In the genomic region with DNA sequence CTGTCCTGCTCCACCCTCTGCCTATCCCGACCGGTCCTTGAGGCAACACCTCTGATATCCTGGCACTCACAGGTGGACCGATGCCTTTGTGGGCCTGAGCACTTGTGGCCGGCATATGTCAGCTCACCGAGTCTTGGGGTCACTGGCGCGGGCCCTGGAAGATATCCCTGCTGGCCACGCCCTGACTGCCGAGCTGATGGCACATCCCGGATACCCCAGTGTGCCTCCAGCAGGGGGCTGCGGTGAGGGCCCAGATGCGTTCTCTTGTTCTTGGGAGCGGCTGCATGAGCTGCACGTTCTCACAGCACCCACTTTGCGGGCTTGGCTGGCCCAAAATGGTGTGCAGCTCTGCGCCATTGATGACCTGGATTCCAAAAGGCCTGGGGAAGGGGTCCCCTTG, we compare ENCODE assay signal across 8 mouse cellular contexts. TPM values are rescaled to one million over a fixed set of nuclear protein-coding genes. Genes with fewer than 3 reads are reported as not detected.
A peak's percentile ranks its signal among the peaks of the same experiment; 100 is the strongest.
DNase-seq lines count a peak whose midpoint lies in the region; ATAC-seq and TF ChIP-seq lines count a peak whose summit lies in the region.

No protein-coding gene starts in this region.

- H3K4me1 ChIP-seq in heart, postnatal 0 days (ENCODE audit: control insufficient read depth, insufficient read depth), result peaks cover 14% of the 10 kb centered on the region
- H3K4me1 ChIP-seq in liver, embryonic 15.5 days (replicated peaks), result peaks cover 20% of the 10 kb centered on the region

- WGBS in heart, postnatal 0 days, result 16% methylated on average over 16 of the region's 16 CpGs
- WGBS in liver, embryonic 15.5 days (ENCODE audit: insufficient replicate concordance), result 8% methylated on average over 16 of the region's 16 CpGs

- H3K36me3 ChIP-seq in heart, postnatal 0 days (replicated peaks; ENCODE audit: control insufficient read depth, insufficient read depth, low read length), result peaks cover 15% of the 10 kb centered on the region
- H3K36me3 ChIP-seq in liver, embryonic 15.5 days (replicated peaks), result peaks cover 19% of the 10 kb centered on the region
- no peaks in the 10 kb centered on the region; the same call in 1 of the 2 replicates for H3K36me3 ChIP-seq in splenic B cell, adult 2 months (ENCODE audit: control insufficient read depth, insufficient read depth, low read length, poor library complexity, severe bottlenecking)

- H3K27me3 ChIP-seq in heart, postnatal 0 days (ENCODE audit: control insufficient read depth, insufficient read depth, low read length), result no peaks in the 10 kb centered on the region
- peaks cover 11% of the 10 kb centered on the region; the same call in 1 of the 2 replicates for H3K27me3 ChIP-seq in liver, embryonic 15.5 days
- no peaks in the 10 kb centered on the region for H3K27me3 ChIP-seq in splenic B cell, adult 2 months (ENCODE audit: control insufficient read depth, insufficient read depth, low read length, poor library complexity, severe bottlenecking)

- H3K9ac ChIP-seq in heart, postnatal 0 days (replicated peaks; ENCODE audit: low read depth, low read length), result no peak overlapping the region
- H3K9ac ChIP-seq in liver, embryonic 15.5 days, result peak overlapping the region; percentile 59; the same call in 1 of the 2 replicates

- H3K27ac ChIP-seq in heart, postnatal 0 days (ENCODE audit: low read depth), result no peak overlapping the region
- no peak overlapping the region for H3K27ac ChIP-seq in liver, embryonic 15.5 days (replicated peaks)

- TF ChIP-seq EP300 in heart, postnatal 0 days (IDR thresholded peaks at IDR 0.05; ENCODE audit: low read depth), result no peak

- no peaks in the 10 kb centered on the region for H3K9me3 ChIP-seq in heart, postnatal 0 days (replicated peaks; ENCODE audit: control insufficient read depth, low read length)
- H3K9me3 ChIP-seq in liver, embryonic 15.5 days (replicated peaks), result no peaks in the 10 kb centered on the region

- peak overlapping the region; percentile 58; the same call in 1 of the 2 replicates for H3K4me3 ChIP-seq in heart, postnatal 0 days (ENCODE audit: low read depth, low read length)
- H3K4me3 ChIP-seq in liver, embryonic 15.5 days (replicated peaks), result peak overlapping the region; percentile 63

- peak; percentile 19 for DNase-seq in gastrocnemius, postnatal 10 days
- no peak for DNase-seq in gastrocnemius, adult 18-20 months (ENCODE audit: low spot score)
- DNase-seq in B cell, adult 2 months, result peak; percentile 10 to 22
- peak; percentile 34 to 51 for DNase-seq in cerebellum, postnatal 10 days
- no peak for DNase-seq in heart, postnatal 0 days (ENCODE audit: low spot score)
- DNase-seq in splenic B cell, adult 2 months (ENCODE audit: low read depth, low spot score), result peak; percentile 19
- no peak for DNase-seq in urinary bladder, postnatal 4 days (ENCODE audit: low spot score in 2 of 2)

- peak; percentile 8; the same call in 1 of the 2 replicates for TF ChIP-seq CTCF in heart, postnatal 0 days (IDR thresholded peaks at IDR 0.05; ENCODE audit: low read depth)

- no peak; the same call in 1 of the 2 replicates for ATAC-seq in heart, postnatal 0 days (ENCODE audit: insufficient read depth, low read depth)
- peak; percentile 48 for ATAC-seq in liver, embryonic 15.5 days (ENCODE audit: insufficient read depth)

- H3K4me2 ChIP-seq in heart, postnatal 0 days (ENCODE audit: low read depth, low read length), result peak overlapping the region; percentile 95
- H3K4me2 ChIP-seq in liver, embryonic 15.5 days, result peak overlapping the region; percentile 92

RNA-seq across cellular contexts. Expression of a gene that starts 1.1 kb away (rescaled TPM):
- under 1 TPM; 0.29 to 0.54 TPM for total RNA-seq in gastrocnemius, postnatal 10 days (2021)
- under 1 TPM in 1 of 2 experiments, not detected in 1; 0.09 TPM for total RNA-seq in gastrocnemius, adult 18-20 months (2021)
- total RNA-seq in heart, postnatal 0 days (2014; rRNA removed; ENCODE audit: low replicate concordance), result 0.62 TPM in 1 of 2 replicates, not detected in the other
- 0.05 and 0.08 TPM in 2 replicates for polyA plus RNA-seq in heart, postnatal 0 days (2015; fragmentation: Nextera tagmentation; extraction: Ambion mirVana)
- 0.26 and 0.47 TPM in 2 replicates for polyA plus RNA-seq in liver, embryonic 15.5 days (2015; fragmentation: Nextera tagmentation; extraction: Ambion mirVana)

RNA-seq across cellular contexts. Expression of a gene that starts 3.7 kb away (rescaled TPM):
- 1 to 10 TPM in 1 of 2 experiments, under 1 TPM in 1; 0.61 to 1.2 TPM for total RNA-seq in gastrocnemius, postnatal 10 days (2021)
- total RNA-seq in gastrocnemius, adult 18-20 months (2021), result under 1 TPM in 1 of 2 experiments, not detected in 1; 0.17 TPM
- total RNA-seq in heart, postnatal 0 days (2014; rRNA removed; ENCODE audit: low replicate concordance), result 1.1 and 7.8 TPM in 2 replicates
- polyA plus RNA-seq in heart, postnatal 0 days (2015; fragmentation: Nextera tagmentation; extraction: Ambion mirVana), result 2.4 and 2.5 TPM in 2 replicates
- polyA plus RNA-seq in liver, embryonic 15.5 days (2015; fragmentation: Nextera tagmentation; extraction: Ambion mirVana), result 6.9 TPM in 2 replicates

RNA-seq across cellular contexts. Expression of a gene that starts 15.9 kb away (rescaled TPM):
- total RNA-seq in gastrocnemius, postnatal 10 days (2021), result 1 to 10 TPM; 4.4 to 5.3 TPM
- 1 to 10 TPM; 4.7 to 5.9 TPM for total RNA-seq in gastrocnemius, adult 18-20 months (2021)
- total RNA-seq in heart, postnatal 0 days (2014; rRNA removed; ENCODE audit: low replicate concordance), result 18.4 and 22.9 TPM in 2 replicates
- polyA plus RNA-seq in heart, postnatal 0 days (2015; fragmentation: Nextera tagmentation; extraction: Ambion mirVana), result 12.4 and 20.5 TPM in 2 replicates
- 54.4 TPM in 2 replicates for polyA plus RNA-seq in liver, embryonic 15.5 days (2015; fragmentation: Nextera tagmentation; extraction: Ambion mirVana)

RNA-seq across cellular contexts. Expression of a gene that starts 23.1 kb away (rescaled TPM):
- total RNA-seq in gastrocnemius, postnatal 10 days (2021), result 1 to 10 TPM in 1 of 2 experiments, not detected in 1; 1.3 TPM
- not detected for total RNA-seq in gastrocnemius, adult 18-20 months (2021)
- total RNA-seq in heart, postnatal 0 days (2014; rRNA removed; ENCODE audit: low replicate concordance), result 2.7 and 6.0 TPM in 2 replicates
- polyA plus RNA-seq in heart, postnatal 0 days (2015; fragmentation: Nextera tagmentation; extraction: Ambion mirVana), result 3.8 and 5.1 TPM in 2 replicates
- 16.2 and 17.5 TPM in 2 replicates for polyA plus RNA-seq in liver, embryonic 15.5 days (2015; fragmentation: Nextera tagmentation; extraction: Ambion mirVana)

RNA-seq across cellular contexts. Expression of a gene that starts 37.0 kb away (rescaled TPM):
- total RNA-seq in gastrocnemius, postnatal 10 days (2021), result 10 to 100 TPM; 31.4 to 39.7 TPM
- 10 to 100 TPM; 22.9 to 30.8 TPM for total RNA-seq in gastrocnemius, adult 18-20 months (2021)
- total RNA-seq in heart, postnatal 0 days (2014; rRNA removed; ENCODE audit: low replicate concordance), result 59.9 and 69.0 TPM in 2 replicates
- polyA plus RNA-seq in heart, postnatal 0 days (2015; fragmentation: Nextera tagmentation; extraction: Ambion mirVana), result 63.8 and 65.0 TPM in 2 replicates
- 57.2 and 57.7 TPM in 2 replicates for polyA plus RNA-seq in liver, embryonic 15.5 days (2015; fragmentation: Nextera tagmentation; extraction: Ambion mirVana)

Comparison
In these comparisons a context has a peak if more than half of its experiments do, and no peak if none do; other contexts are left out.
1. DNase-seq: peak in gastrocnemius, postnatal 10 days (single experiment), B cell, adult 2 months (2 of 2), cerebellum, postnatal 10 days (2 of 2) and splenic B cell, adult 2 months (single experiment); none in gastrocnemius, adult 18-20 months (single experiment), heart, postnatal 0 days (single experiment) and urinary bladder, postnatal 4 days (0 of 2).